Mouse (Mus musculus) MEL (cell line): Measurements from ENCODE around the gene Oxnad1. TPM values are rescaled to one million over a fixed set of nuclear protein-coding genes. Genes with fewer than 3 reads are reported as not detected.

Experiments used
- DNase-seq: peaks from one replicate; pipeline ENCODE4 v3.0.0; 2011; ENCODE audit warnings: low read depth, low spot score
- H3K27ac ChIP-seq: 2 replicates; pipeline ENCODE4 v1.5.1; 2012; ENCODE audit warnings: low read depth, mild to moderate bottlenecking, control low read depth, low read length, moderate library complexity; ENCODE audit not compliant: control insufficient read depth
- H3K27me3 ChIP-seq, 2 experiments: fragments of 150-350 bp in 1 of 2; sonication (generic) in 1 of 2; 2 replicates each; pipeline ENCODE4 v1.6.1; 2012; ENCODE audit warnings: low read length in 2 of 2, mild to moderate bottlenecking in 2 of 2, improper control_type of control experiment in 1 of 2, moderate library complexity in 1 of 2; ENCODE audit not compliant: insufficient read depth in 2 of 2, control insufficient read depth in 1 of 2
- H3K36me3 ChIP-seq, 2 experiments: 2 replicates each; pipeline ENCODE4 v1.6.1; 2012 to 2014; ENCODE audit warnings: low read length in 2 of 2, improper control_type of control experiment in 1 of 2, inconsistent platforms in 1 of 2, mild to moderate bottlenecking in 1 of 2; ENCODE audit not compliant: insufficient read depth in 2 of 2, control insufficient read depth in 1 of 2
- H3K4me1 ChIP-seq, 2 experiments: fragments of 150-350 bp in 1 of 2; sonication (generic) in 1 of 2; 2 replicates each; pipeline ENCODE4 v1.6.1; 2012; ENCODE audit warnings: low read length in 2 of 2, improper control_type of control experiment in 1 of 2, mild to moderate bottlenecking in 1 of 2; ENCODE audit not compliant: insufficient read depth in 2 of 2, control insufficient read depth in 1 of 2
- H3K4me3 ChIP-seq, 2 experiments: fragments of 150-350 bp in 1 of 2; sonication (generic) in 1 of 2; 2 replicates each; pipeline ENCODE4 v1.5.1; 2012; ENCODE audit warnings: low read depth in 2 of 2, low read length in 2 of 2, mild to moderate bottlenecking in 2 of 2, moderate library complexity in 2 of 2, control low read depth in 1 of 2, improper control_type of control experiment in 1 of 2; ENCODE audit not compliant: control insufficient read depth in 1 of 2, insufficient read depth in 1 of 2
- H3K79me2 ChIP-seq: 2 replicates; pipeline ENCODE4 v1.6.1; 2012; ENCODE audit warnings: mild to moderate bottlenecking, low read length, moderate library complexity; ENCODE audit not compliant: control insufficient read depth, poor library complexity, insufficient read depth
- H3K9ac ChIP-seq: 2 replicates; pipeline ENCODE4 v1.6.1; 2012; ENCODE audit warnings: low read depth, mild to moderate bottlenecking, control low read depth, low read length, moderate library complexity; ENCODE audit not compliant: control insufficient read depth, poor library complexity, severe bottlenecking
- H3K9me3 ChIP-seq: fragments of 150-350 bp; sonication (generic); replicated peaks from 2 replicates; pipeline ENCODE4 v1.6.1; 2012; ENCODE audit warnings: mild to moderate bottlenecking, low read length, improper control_type of control experiment, moderate library complexity; ENCODE audit not compliant: insufficient read depth
- CTCF ChIP-seq, 3 experiments: IDR thresholded peaks in 2 of 3; conservative IDR thresholded peaks in 1 of 3; 2 replicates each; pipeline ENCODE4 v1.5.1; 2011 to 2012; ENCODE audit warnings: low read length in 3 of 3, low read depth in 2 of 3, mild to moderate bottlenecking in 2 of 3, improper control_type of control experiment in 1 of 3, inconsistent platforms in 1 of 3, mixed read lengths in 1 of 3, moderate library complexity in 1 of 3; ENCODE audit not compliant: control insufficient read depth in 1 of 3, insufficient read depth in 1 of 3, poor library complexity in 1 of 3, severe bottlenecking in 1 of 3
- E2F4 ChIP-seq: IDR thresholded peaks from 2 replicates; pipeline ENCODE4 v1.6.1; 2011; ENCODE audit warnings: low read depth, low read length, improper control_type of control experiment, borderline replicate concordance
- EP300 ChIP-seq, 2 experiments: IDR thresholded peaks; 2 replicates each; pipeline ENCODE4 v1.6.1; 2011; ENCODE audit warnings: improper control_type of control experiment in 2 of 2, low read length in 2 of 2, low read depth in 1 of 2, mild to moderate bottlenecking in 1 of 2
- GABPA ChIP-seq: IDR thresholded peaks from 2 replicates; pipeline ENCODE4 v1.6.1; 2012; ENCODE audit warnings: low read depth, mild to moderate bottlenecking, inconsistent platforms, low read length, improper control_type of control experiment, moderate library complexity
- HCFC1 ChIP-seq: IDR thresholded peaks from 2 replicates; pipeline ENCODE4 v1.6.1; 2012; ENCODE audit warnings: low read depth, mild to moderate bottlenecking, inconsistent platforms, low read length, improper control_type of control experiment, moderate library complexity
- KAT2A ChIP-seq: conservative IDR thresholded peaks from 2 replicates; pipeline ENCODE4 v1.6.1; 2012; ENCODE audit warnings: low read depth, low read length, improper control_type of control experiment, inconsistent platforms
- MAFK ChIP-seq: IDR thresholded peaks from 2 replicates; pipeline ENCODE4 v1.6.1; 2011; ENCODE audit warnings: low read depth, mild to moderate bottlenecking, low read length, improper control_type of control experiment, borderline replicate concordance
- MEF2A ChIP-seq: IDR thresholded peaks from 2 replicates; pipeline ENCODE4 v1.6.1; 2014; ENCODE audit warnings: low read depth, mild to moderate bottlenecking, inconsistent platforms, low read length, improper control_type of control experiment; ENCODE audit not compliant: poor library complexity, insufficient replicate concordance, severe bottlenecking; ENCODE audit errors: extremely low read depth
- MYB ChIP-seq: IDR thresholded peaks from 2 replicates; pipeline ENCODE4 v1.6.1; 2011; ENCODE audit warnings: mild to moderate bottlenecking, low read depth, low read length, improper control_type of control experiment
- NELFE ChIP-seq: IDR thresholded peaks from 2 replicates; pipeline ENCODE4 v1.6.1; 2011; ENCODE audit warnings: low read depth, low read length, improper control_type of control experiment
- POLR2A ChIP-seq, 2 experiments: IDR thresholded peaks; 2 replicates each; pipeline ENCODE4 v1.6.1; 2011 to 2012; ENCODE audit warnings: low read length in 2 of 2, mild to moderate bottlenecking in 2 of 2, control low read depth in 1 of 2, improper control_type of control experiment in 1 of 2, low read depth in 1 of 2, moderate library complexity in 1 of 2; ENCODE audit not compliant: control insufficient read depth in 1 of 2, insufficient read depth in 1 of 2, poor library complexity in 1 of 2
- POLR2AphosphoS5 ChIP-seq: IDR thresholded peaks from 2 replicates; pipeline ENCODE4 v1.6.1; 2012; ENCODE audit warnings: low read depth, borderline replicate concordance, mild to moderate bottlenecking, inconsistent platforms, low read length, moderate library complexity, mixed read lengths
- RAD21 ChIP-seq: IDR thresholded peaks from 2 replicates; pipeline ENCODE4 v1.6.1; 2011; ENCODE audit warnings: mild to moderate bottlenecking, low read depth, low read length, improper control_type of control experiment
- SIN3A ChIP-seq: IDR thresholded peaks from 2 replicates; pipeline ENCODE4 v1.6.1; 2012; ENCODE audit warnings: low read length, improper control_type of control experiment, inconsistent platforms
- SMC3 ChIP-seq: IDR thresholded peaks from 2 replicates; pipeline ENCODE4 v1.6.1; 2011; ENCODE audit warnings: low read depth, low read length, improper control_type of control experiment
- TBP ChIP-seq: IDR thresholded peaks from 2 replicates; pipeline ENCODE4 v1.8.0; 2011; ENCODE audit warnings: low read depth, low read length, improper control_type of control experiment
- UBTF ChIP-seq: IDR thresholded peaks from 2 replicates; pipeline ENCODE4 v1.6.1; 2012; ENCODE audit warnings: low read depth, mild to moderate bottlenecking, inconsistent platforms, low read length, improper control_type of control experiment, moderate library complexity, borderline replicate concordance; ENCODE audit not compliant: insufficient read depth
- USF2 ChIP-seq, 2 experiments: IDR thresholded peaks; 2 replicates each; pipeline ENCODE4 v1.6.1; 2011 to 2012; ENCODE audit warnings: improper control_type of control experiment in 2 of 2, low read length in 2 of 2, borderline replicate concordance in 1 of 2, inconsistent platforms in 1 of 2, low read depth in 1 of 2, mild to moderate bottlenecking in 1 of 2; ENCODE audit not compliant: insufficient read depth in 1 of 2
- ZC3H11A ChIP-seq: IDR thresholded peaks from 2 replicates; pipeline ENCODE4 v1.6.1; 2012; ENCODE audit warnings: low read depth, mild to moderate bottlenecking, inconsistent platforms, low read length, improper control_type of control experiment
- ZKSCAN1 ChIP-seq: IDR thresholded peaks from 2 replicates; pipeline ENCODE4 v1.6.1; 2012; ENCODE audit warnings: low read depth, mild to moderate bottlenecking, inconsistent platforms, low read length, improper control_type of control experiment, moderate library complexity
- ZNF384 ChIP-seq: IDR thresholded peaks from 2 replicates; pipeline ENCODE4 v1.6.1; 2012; ENCODE audit warnings: low read depth, mild to moderate bottlenecking, inconsistent platforms, low read length, improper control_type of control experiment
- polyA plus RNA-seq, 2 experiments: library from polyadenylated mRNA; stranded (reverse) in 1 of 2; unstranded in 1 of 2; fragments of >175 nt in 1 of 2; fragments of >200 nt in 1 of 2; gene quantifications; 2 replicates each; pipeline versions ENCODE4 v1.2.1 to v1.2.4; 2012; ENCODE audit warnings: low replicate concordance in 2 of 2, low read depth in 1 of 2; ENCODE audit not compliant: insufficient read length in 2 of 2, insufficient read depth in 1 of 2, missing spikeins in 1 of 2
- total RNA-seq: library from RNA; depleted of rRNA; stranded (reverse); fragments of 300-350 nt; gene quantifications from 2 replicates; pipeline ENCODE4 v1.2.3, GENCODE M21; 2012

Gene Oxnad1
- total and polyA plus RNA-seq, 3 experiments = 54.8 to 244 (median 82.1) TPM

GRCm38 (mm10) chr14:32054788-32055187 is 30.4 kb upstream of the Oxnad1 start:
- Histone ChIP-seq H3K4me1 (no peaks in the 10 kb centered on the region), H3K36me3 (no peaks in the 10 kb centered on the region), H3K4me3 (no peak overlapping the region), H3K27me3 (peaks cover 0 to 3% of the 10 kb centered on the region in 2 experiments; a peak in 1 of 4 replicates), H3K9ac (no peak overlapping the region), H3K27ac (no peak overlapping the region), H3K79me2 (no peaks in the 10 kb centered on the region)
- DNase-seq = no peak
- TF ChIP-seq GABPA (no peak), MAFK (0 out of 2 replicates have a peak, but pooled peaks have one; percentile 31), MYB (no peak)
- TF ChIP-seq, all 39 proteins: peak for 1
- H3K9me3 ChIP-seq = no peaks in the 10 kb centered on the region

- no peak overlapping the region for H3K9ac ChIP-seq
- H3K9me3 ChIP-seq = no peaks in the 10 kb centered on the region
- H3K27me3 ChIP-seq = peaks cover 0 to 2% of the 10 kb centered on the region in 2 experiments; a peak in 1 of 4 replicates
- TF ChIP-seq MEF2A (no peak), SIN3A (no peak), E2F4 (no peak), USF2 (IDR thresholded peaks at IDR 0.05; ENCODE audit: borderline replicate concordance in 1 of 2, insufficient read depth in 1 of 2, low read depth in 1 of 2, low read length in 2 of 2) (no peak), MYB (no peak)
- no peak overlapping the region for H3K4me3 ChIP-seq
- no peak for DNase-seq
- H3K36me3 ChIP-seq = no peaks in the 10 kb centered on the region
- H3K27ac ChIP-seq = no peak overlapping the region
- no peaks in the 10 kb centered on the region for H3K79me2 ChIP-seq
- H3K4me1 ChIP-seq = no peaks in the 10 kb centered on the region
Measured at GRCm38 (mm10) chr14:32055781-32056180, 29.4 kb upstream of the Oxnad1 start.

- Histone ChIP-seq H3K4me1 (no peaks in the 10 kb centered on the region), H3K36me3 (no peaks in the 10 kb centered on the region), H3K9me3 (no peaks in the 10 kb centered on the region), H3K79me2 (no peaks in the 10 kb centered on the region), H3K27ac (no peak overlapping the region), H3K9ac (no peak overlapping the region), H3K4me3 (no peak overlapping the region), H3K27me3 (peaks cover 0 to 3% of the 10 kb centered on the region in 2 experiments; a peak in 1 of 4 replicates)
- no peak for TF ChIP-seq USF2 (IDR thresholded peaks at IDR 0.05; ENCODE audit: borderline replicate concordance in 1 of 2, insufficient read depth in 1 of 2, low read depth in 1 of 2, low read length in 2 of 2)
- no peak for TF ChIP-seq TBP
- TF ChIP-seq SMC3 = peak; percentile 68
- peak; percentile 47; the same call in 1 of the 2 replicates for TF ChIP-seq ZC3H11A
- no peak for TF ChIP-seq ZKSCAN1
- TF ChIP-seq NELFE = no peak
- peak; percentile 59 to 68 (median 64) for TF ChIP-seq CTCF (IDR thresholded peaks at IDR 0.05 in 2 of 3, conservative IDR thresholded peaks at IDR 0.05 in 1 of 3; ENCODE audit: control insufficient read depth in 1 of 3, insufficient read depth in 1 of 3, low read depth in 2 of 3, low read length in 3 of 3, poor library complexity in 1 of 3, severe bottlenecking in 1 of 3)
- TF ChIP-seq RAD21 = peak; percentile 66
- no peak for TF ChIP-seq GABPA
- TF ChIP-seq POLR2AphosphoS5 = no peak
- TF ChIP-seq UBTF = no peak
- TF ChIP-seq POLR2A (IDR thresholded peaks at IDR 0.05; ENCODE audit: control insufficient read depth in 1 of 2, insufficient read depth in 1 of 2, low read depth in 1 of 2, low read length in 2 of 2, poor library complexity in 1 of 2) = no peak
- TF ChIP-seq EP300 (IDR thresholded peaks at IDR 0.05; ENCODE audit: low read depth in 1 of 2, low read length in 2 of 2) = no peak
- TF ChIP-seq E2F4 = no peak
- no peak for TF ChIP-seq KAT2A
- no peak for TF ChIP-seq ZNF384
- no peak for TF ChIP-seq HCFC1
- DNase-seq = peak; percentile 69
Measured at GRCm38 (mm10) chr14:32056675-32057074, 28.5 kb upstream of the Oxnad1 start.
